Mouse (Mus musculus): ENCODE measurements around the gene Sytl3.
"Not testable (repeated sequence)": the region's sequence is repeated elsewhere in the genome, so short reads cannot be mapped to it uniquely, and the experiment has no call there.

DNA sequence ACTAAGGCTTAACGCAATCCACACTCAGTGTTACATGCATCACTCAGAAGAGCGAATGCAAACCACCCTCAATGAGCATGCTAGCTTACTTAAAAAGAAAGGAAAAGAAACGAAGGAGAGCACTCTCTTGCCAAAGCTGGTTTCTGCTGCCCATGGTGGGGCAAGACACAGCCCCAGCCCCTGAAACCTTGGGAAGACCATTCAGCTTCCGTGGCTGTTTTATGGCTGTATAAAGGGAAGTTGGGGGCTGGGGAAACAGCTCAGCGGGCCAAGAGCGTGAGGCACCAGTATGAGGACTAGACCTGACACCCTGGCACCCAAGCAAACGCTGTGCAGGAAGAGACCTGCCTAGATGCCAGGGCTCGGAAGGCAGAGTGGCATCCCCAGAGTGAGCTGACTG is 20.4 kb upstream of the Sytl3 start:
- TF ChIP-seq CTCF (IDR thresholded peaks at IDR 0.05; ENCODE audit: low read depth, low read length); POLR2A (IDR thresholded peaks at IDR 0.05; ENCODE audit: extremely low read depth, insufficient read depth, low read length): not testable (repeated sequence)

Data from liver, adult 2 months (tissue).